Mouse (Mus musculus): ENCODE measurements around the gene Gm7544.
"Not testable (repeated sequence)": the region's sequence is repeated elsewhere in the genome, so short reads cannot be mapped to it uniquely, and the experiment has no call there.

Gene Gm7544

DNA sequence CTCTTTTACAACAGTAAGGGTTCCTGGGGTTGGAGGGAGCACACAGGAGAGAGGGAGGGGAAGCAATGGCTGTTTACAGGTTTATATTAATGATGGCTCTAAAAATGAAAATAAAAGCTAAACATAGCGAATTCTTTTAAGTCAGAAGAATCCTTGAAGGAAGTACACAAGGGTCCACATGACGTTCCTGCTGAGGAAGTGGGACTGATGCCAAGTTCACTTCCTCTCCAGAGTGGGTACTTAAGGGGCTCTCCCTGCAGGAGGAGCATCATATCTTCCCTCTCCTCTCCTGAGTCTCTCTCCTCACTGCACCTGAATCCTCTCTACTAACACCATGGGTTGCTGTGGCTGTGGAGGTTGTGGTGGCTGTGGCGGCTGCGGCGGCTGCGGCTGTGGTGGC, 31.2 kb downstream of the Gm7544 start, which contains the start of gene A030014E15Rik:
Gene A030014E15Rik, plus strand, starts transcription at position 268 of the 400 bp plus-strand sequence.
- DNase-seq (ENCODE audit: low read depth, low spot score): peak; percentile 18

DNA sequence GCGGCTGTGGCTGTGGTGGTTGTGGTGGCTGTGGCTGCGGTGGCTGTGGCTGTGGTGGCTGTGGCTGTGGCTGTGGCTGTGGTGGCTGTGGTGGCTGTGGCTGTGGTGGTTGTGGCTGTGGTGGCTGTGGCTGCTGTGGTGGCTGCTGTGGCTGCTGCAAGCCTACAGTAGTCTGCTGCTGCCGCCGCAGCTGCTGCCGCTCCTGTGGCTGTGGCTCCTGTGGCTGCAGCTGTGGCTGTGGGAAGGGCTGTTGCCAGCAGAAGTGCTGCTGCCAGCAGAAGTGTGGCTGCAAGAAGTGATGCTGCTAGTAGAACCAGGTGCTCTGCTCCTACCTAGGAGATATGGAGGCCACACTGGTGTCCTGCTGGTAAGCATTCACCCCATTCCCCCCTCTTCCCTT, 42.4 kb downstream of the Gm7544 start:
- not testable (repeated sequence) for DNase-seq (ENCODE audit: low read depth, low spot score)

DNA sequence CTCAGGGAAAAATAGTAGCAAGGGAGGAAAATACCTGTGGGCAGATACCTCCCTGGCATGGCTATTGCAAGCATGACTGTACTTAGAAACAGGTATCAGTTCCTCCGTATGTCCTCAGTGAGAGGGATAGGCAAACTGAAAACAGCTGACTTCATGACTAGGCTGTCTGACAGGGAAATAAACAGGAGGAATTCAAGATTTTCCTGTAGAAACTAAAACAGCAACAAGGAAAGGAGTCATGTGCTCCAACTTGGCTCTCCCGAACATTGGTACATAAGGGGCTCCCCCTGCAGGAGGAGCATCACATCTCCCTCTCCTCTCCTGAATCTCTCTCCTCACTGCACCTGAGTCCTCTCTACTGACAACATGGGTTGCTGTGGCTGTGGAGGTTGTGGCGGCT, 42.8 kb downstream of the Gm7544 start, which contains the start of gene A030005L19Rik:
Gene A030005L19Rik, plus strand, starts transcription at position 301 of the 400 bp plus-strand sequence.
- peak; percentile 34 for DNase-seq (ENCODE audit: low read depth, low spot score)

DNA sequence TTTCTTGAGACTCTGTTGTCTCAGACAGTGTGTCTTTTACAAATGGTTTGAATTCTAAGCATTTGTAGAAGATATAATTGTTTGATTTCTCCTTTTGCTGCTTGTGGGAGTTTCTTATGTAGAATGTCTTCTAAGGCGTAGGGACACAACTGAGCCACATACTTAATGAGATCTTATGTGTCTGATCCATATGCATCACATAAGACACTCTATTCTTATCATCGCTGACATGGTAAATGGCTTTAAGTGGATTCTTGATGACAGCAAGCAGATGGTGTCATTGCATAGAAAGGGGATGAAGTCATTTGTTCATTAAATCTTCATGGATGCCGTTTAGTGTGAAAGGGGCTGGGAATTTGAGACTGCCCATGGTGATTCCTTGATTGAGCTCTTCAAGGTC, 49.9 kb downstream of the Gm7544 start:
- no peak for DNase-seq (ENCODE audit: low read depth, low spot score)
